Mouse (Mus musculus): ENCODE data around the gene Itgb1bp1. TPM values are rescaled to one million over a fixed set of nuclear protein-coding genes. Genes with fewer than 3 reads are reported as not detected.

The Itgb1bp1 gene
- polyA plus RNA-seq, 1 experiment from 2014 or later = 50.9 TPM

- Histone ChIP-seq H3K4me3 (replicated peaks; ENCODE audit: low read depth, low read length) (no peak overlapping the region), H3K27me3 (ENCODE audit: insufficient read depth, low read length) (no peaks in the 10 kb centered on the region), H3K36me3 (ENCODE audit: insufficient read depth, low read length) (peaks cover 20% of the 10 kb centered on the region), H3K4me1 (replicated peaks; ENCODE audit: insufficient read depth, low read length) (no peaks in the 10 kb centered on the region), H3K9ac (ENCODE audit: low read depth, low read length) (no peak overlapping the region), H3K27ac (peak overlapping the region; percentile 67), H3K9me3 (replicated peaks; ENCODE audit: low read length) (no peaks in the 10 kb centered on the region), H3K4me2 (ENCODE audit: low read length) (no peak overlapping the region)
- 72% methylated on average over 5 of the region's 5 CpGs for WGBS
- no peak for ATAC-seq (replicated peaks; ENCODE audit: low FRiP score, low read depth)
- DNase-seq (ENCODE audit: low spot score) = peak; percentile 42
- TF ChIP-seq CTCF (IDR thresholded peaks at IDR 0.05; ENCODE audit: low read depth) = no peak
Observed at GRCm38 (mm10) chr12:21264241-21264640, 21.8 kb downstream of the Itgb1bp1 start.

- WGBS = 97% methylated on average over 5 of the region's 5 CpGs
- TF ChIP-seq CTCF (IDR thresholded peaks at IDR 0.05; ENCODE audit: low read depth) = no peak
- H3K4me1 ChIP-seq (replicated peaks; ENCODE audit: insufficient read depth, low read length) = no peaks in the 10 kb centered on the region
Observed at GRCm38 (mm10) chr12:21263256-21263655, 22.8 kb downstream of the Itgb1bp1 start.

GRCm38 (mm10) chr12:21261521-21261920 is 24.6 kb downstream of the Itgb1bp1 start:
- TF ChIP-seq CTCF (IDR thresholded peaks at IDR 0.05; ENCODE audit: low read depth) = no peak
- H3K36me3 ChIP-seq (ENCODE audit: insufficient read depth, low read length) = peaks cover 18% of the 10 kb centered on the region
- H3K9me3 ChIP-seq (replicated peaks; ENCODE audit: low read length) = no peaks in the 10 kb centered on the region
- H3K4me2 ChIP-seq (ENCODE audit: low read length) = no peak overlapping the region
- no peak overlapping the region for H3K27ac ChIP-seq
- no peaks in the 10 kb centered on the region for H3K4me1 ChIP-seq (replicated peaks; ENCODE audit: insufficient read depth, low read length)
- WGBS = 75% methylated on average over 4 of the region's 4 CpGs
- no peaks in the 10 kb centered on the region for H3K27me3 ChIP-seq (ENCODE audit: insufficient read depth, low read length)
- H3K4me3 ChIP-seq (replicated peaks; ENCODE audit: low read depth, low read length) = no peak overlapping the region
- ATAC-seq (replicated peaks; ENCODE audit: low FRiP score, low read depth) (no peak), DNase-seq (ENCODE audit: low spot score) (no peak)
- H3K9ac ChIP-seq (ENCODE audit: low read depth, low read length) = no peak overlapping the region

More at GRCm38 (mm10) chr12:21263256-21263655, 22.8 kb downstream of the Itgb1bp1 start:
- H3K9me3 ChIP-seq (replicated peaks; ENCODE audit: low read length) = no peaks in the 10 kb centered on the region
- no peak overlapping the region for H3K27ac ChIP-seq
- no peak overlapping the region for H3K4me2 ChIP-seq (ENCODE audit: low read length)
- no peak for ATAC-seq (replicated peaks; ENCODE audit: low FRiP score, low read depth)
- H3K4me3 ChIP-seq (replicated peaks; ENCODE audit: low read depth, low read length) = no peak overlapping the region
- peaks cover 21% of the 10 kb centered on the region for H3K36me3 ChIP-seq (ENCODE audit: insufficient read depth, low read length)
- no peak overlapping the region for H3K9ac ChIP-seq (ENCODE audit: low read depth, low read length)
- H3K27me3 ChIP-seq (ENCODE audit: insufficient read depth, low read length) = no peaks in the 10 kb centered on the region
- DNase-seq (ENCODE audit: low spot score) = no peak

GRCm38 (mm10) chr12:21260494-21261256 is 25.4 kb downstream of the Itgb1bp1 start:
- DNase-seq (ENCODE audit: low spot score) (peak; percentile 8), ATAC-seq (replicated peaks; ENCODE audit: low FRiP score, low read depth) (no peak)
- Histone ChIP-seq H3K4me1 (replicated peaks; ENCODE audit: insufficient read depth, low read length) (no peaks in the 10 kb centered on the region), H3K36me3 (ENCODE audit: insufficient read depth, low read length) (peaks cover 15% of the 10 kb centered on the region), H3K27me3 (ENCODE audit: insufficient read depth, low read length) (no peaks in the 10 kb centered on the region), H3K4me2 (ENCODE audit: low read length) (no peak overlapping the region), H3K9me3 (replicated peaks; ENCODE audit: low read length) (no peaks in the 10 kb centered on the region), H3K9ac (ENCODE audit: low read depth, low read length) (no peak overlapping the region), H3K4me3 (replicated peaks; ENCODE audit: low read depth, low read length) (no peak overlapping the region), H3K27ac (no peak overlapping the region)
- WGBS = 92% methylated on average over 6 of the region's 6 CpGs
- peak; percentile 60 for TF ChIP-seq CTCF (IDR thresholded peaks at IDR 0.05; ENCODE audit: low read depth)

GRCm38 (mm10) chr12:21247711-21248392 is 38.2 kb downstream of the Itgb1bp1 start:
- Histone ChIP-seq H3K9ac (ENCODE audit: low read depth, low read length) (no peak overlapping the region), H3K4me2 (ENCODE audit: low read length) (no peak overlapping the region), H3K9me3 (replicated peaks; ENCODE audit: low read length) (no peaks in the 10 kb centered on the region), H3K36me3 (ENCODE audit: insufficient read depth, low read length) (peaks cover 30% of the 10 kb centered on the region), H3K27ac (no peak overlapping the region), H3K4me3 (replicated peaks; ENCODE audit: low read depth, low read length) (no peak overlapping the region), H3K4me1 (replicated peaks; ENCODE audit: insufficient read depth, low read length) (no peaks in the 10 kb centered on the region), H3K27me3 (ENCODE audit: insufficient read depth, low read length) (no peaks in the 10 kb centered on the region)
- peak; percentile 10 for DNase-seq (ENCODE audit: low spot score)
- ATAC-seq (replicated peaks; ENCODE audit: low FRiP score, low read depth) = no peak
- 67% methylated on average over 7 of the region's 7 CpGs for WGBS
- no peak for TF ChIP-seq CTCF (IDR thresholded peaks at IDR 0.05; ENCODE audit: low read depth)

- Histone ChIP-seq H3K9me3 (replicated peaks; ENCODE audit: low read length) (no peaks in the 10 kb centered on the region), H3K4me3 (replicated peaks; ENCODE audit: low read depth, low read length) (no peak overlapping the region), H3K9ac (ENCODE audit: low read depth, low read length) (no peak overlapping the region), H3K27me3 (ENCODE audit: insufficient read depth, low read length) (no peaks in the 10 kb centered on the region), H3K27ac (no peak overlapping the region), H3K36me3 (ENCODE audit: insufficient read depth, low read length) (peaks cover 28% of the 10 kb centered on the region), H3K4me1 (replicated peaks; ENCODE audit: insufficient read depth, low read length) (no peaks in the 10 kb centered on the region), H3K4me2 (ENCODE audit: low read length) (no peak overlapping the region)
- 96% methylated on average over 11 of the region's 11 CpGs for WGBS
- DNase-seq (ENCODE audit: low spot score) (no peak), ATAC-seq (replicated peaks; ENCODE audit: low FRiP score, low read depth) (no peak)
- no peak for TF ChIP-seq CTCF (IDR thresholded peaks at IDR 0.05; ENCODE audit: low read depth)
Observed at GRCm38 (mm10) chr12:21244375-21244960, 41.6 kb downstream of the Itgb1bp1 start.

Data from kidney, postnatal 0 days (tissue).